Mouse (Mus musculus) forebrain, embryonic 13.5 days (tissue): ENCODE data around the gene Slc41a2. TPM values are rescaled to one million over a fixed set of nuclear protein-coding genes. Genes with fewer than 3 reads are reported as not detected.
A peak's percentile ranks its signal among the peaks of the same experiment; 100 is the strongest.

ENCODE experiments used
- ATAC-seq: fragments of 200-750 bp; cut with Nextera tagmentation; 2 replicates; pipeline ENCODE4 v1.8.0; 2017
- H3K27ac ChIP-seq: fragments of 300-500 bp; sonication (generic); 2 replicates; pipeline ENCODE4 v1.5.1; 2015; ENCODE audit warnings: inconsistent platforms, mild to moderate bottlenecking, moderate library complexity
- H3K27me3 ChIP-seq: fragments of 300-500 bp; sonication (generic); 2 replicates; pipeline ENCODE4 v1.6.1; 2015; ENCODE audit warnings: mild to moderate bottlenecking, inconsistent platforms
- H3K36me3 ChIP-seq: fragments of 300-500 bp; sonication (generic); 2 replicates; pipeline ENCODE4 v1.6.1; 2015; ENCODE audit warnings: mild to moderate bottlenecking, inconsistent platforms; ENCODE audit not compliant: poor library complexity, severe bottlenecking
- H3K4me1 ChIP-seq: fragments of 300-500 bp; sonication (generic); 2 replicates; pipeline ENCODE4 v1.6.1; 2015; ENCODE audit warnings: inconsistent platforms
- H3K4me2 ChIP-seq: fragments of 300-500 bp; sonication (generic); 2 replicates; pipeline ENCODE4 v1.6.1; 2015; ENCODE audit warnings: inconsistent platforms, mild to moderate bottlenecking, moderate library complexity
- H3K4me3 ChIP-seq: fragments of 300-500 bp; sonication (generic); 2 replicates; pipeline ENCODE4 v1.5.1; 2015; ENCODE audit warnings: mild to moderate bottlenecking, inconsistent platforms
- H3K9ac ChIP-seq: fragments of 300-500 bp; sonication (generic); 2 replicates; pipeline ENCODE4 v1.6.1; 2015; ENCODE audit warnings: mild to moderate bottlenecking, inconsistent platforms
- H3K9me3 ChIP-seq: fragments of 300-500 bp; sonication (generic); replicated peaks from 2 replicates; pipeline ENCODE4 v1.6.1; 2016; ENCODE audit warnings: inconsistent platforms
- WGBS: fragments of 180-500 bp; shearing (Covaris S2); methylation state at CpG from one replicate; pipeline ENCODE4 v1.1.7; 2015; 5-methylcytosine and 5-hydroxymethylcytosine counted together
- polyA plus RNA-seq: library from polyadenylated mRNA; unstranded; fragments of >200 nt; fragmentation: Nextera tagmentation; extraction: Ambion mirVana; gene quantifications from 2 replicates; pipeline ENCODE4 v1.2.1, GENCODE M21; 2015

The Slc41a2 gene
- polyA plus RNA-seq, 1 experiment from 2014 or later: 0.92 TPM

DNA sequence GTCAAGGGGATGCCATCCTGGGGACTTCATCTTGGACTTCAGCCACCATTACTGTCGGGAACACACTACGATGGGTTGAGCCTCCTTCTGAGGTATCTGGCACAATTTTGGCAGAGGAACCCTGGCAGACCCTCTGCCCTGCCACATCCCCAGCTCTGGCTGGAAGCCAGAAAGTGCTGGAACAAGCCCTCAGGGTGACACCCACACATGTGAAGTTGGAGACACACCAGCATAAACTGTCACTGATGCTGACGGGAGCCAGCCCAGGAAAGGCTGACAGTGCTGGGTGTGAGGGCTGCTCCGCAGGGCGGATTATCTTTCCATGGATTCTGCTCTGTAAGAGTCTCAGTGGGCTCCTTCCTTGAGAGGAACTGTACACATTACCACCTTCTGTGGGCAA, 150.7 kb downstream of the Slc41a2 start:
- peaks cover 33% of the 10 kb centered on the region for H3K4me1 ChIP-seq
- no peak overlapping the region for H3K4me2 ChIP-seq
- no peak for ATAC-seq
- 0 out of 2 replicates have a peak, but pooled peaks cover 5% of the 10 kb centered on the region for H3K9me3 ChIP-seq
- no peak overlapping the region for H3K27ac ChIP-seq
- WGBS: 73% methylated on average over 5 of the region's 5 CpGs
- no peak overlapping the region for H3K4me3 ChIP-seq
- H3K9ac ChIP-seq: no peak overlapping the region
- H3K36me3 ChIP-seq: peaks cover 12% of the 10 kb centered on the region
- H3K27me3 ChIP-seq: no peaks in the 10 kb centered on the region

DNA sequence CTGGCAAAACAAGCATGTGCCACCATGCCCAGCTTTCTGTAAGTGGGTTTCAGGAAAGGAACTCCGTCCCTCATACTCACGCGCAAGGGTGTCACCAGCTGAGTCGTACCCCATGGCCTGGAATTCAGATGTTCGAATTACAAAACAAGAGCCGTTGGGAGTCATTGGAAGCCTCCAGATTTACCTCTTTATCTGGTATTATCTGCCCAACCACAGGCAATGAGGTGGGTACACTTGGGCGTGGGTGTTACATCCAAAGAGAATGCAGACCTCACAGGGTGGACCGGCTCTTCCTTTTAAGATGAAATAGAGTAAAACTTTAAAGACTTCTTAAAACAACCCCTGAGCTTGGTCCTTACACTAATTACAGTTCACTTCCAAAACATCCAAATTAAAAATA, 151.5 kb downstream of the Slc41a2 start:
- Histone ChIP-seq H3K27ac (no peak overlapping the region), H3K9me3 (0 out of 2 replicates have a peak, but pooled peaks cover 5% of the 10 kb centered on the region), H3K9ac (no peak overlapping the region), H3K4me3 (no peak overlapping the region), H3K27me3 (no peaks in the 10 kb centered on the region), H3K4me1 (peaks cover 41% of the 10 kb centered on the region), H3K36me3 (peaks cover 7% of the 10 kb centered on the region), H3K4me2 (no peak overlapping the region)
- WGBS: 89% methylated on average over 8 of the region's 8 CpGs
- ATAC-seq: no peak

DNA sequence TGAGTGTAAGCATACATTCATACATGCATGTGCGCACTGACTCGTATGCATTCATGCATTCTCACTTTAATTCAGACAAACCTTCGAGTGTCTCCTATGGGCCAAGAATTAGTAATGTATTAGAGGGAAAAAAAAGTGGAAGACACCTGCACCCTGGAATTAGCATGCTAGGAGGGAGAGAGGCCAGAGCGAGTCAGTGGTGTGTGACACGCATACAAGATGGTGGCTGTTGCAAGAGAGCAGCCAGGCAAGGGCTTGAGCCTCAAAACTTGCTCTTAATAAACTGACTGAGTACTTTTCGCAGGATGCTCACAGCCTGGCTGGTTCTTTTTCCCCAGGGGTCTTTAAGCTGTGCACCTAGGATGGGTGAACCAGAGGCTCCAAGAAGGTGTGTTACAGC, 152.6 kb downstream of the Slc41a2 start:
- no peaks in the 10 kb centered on the region for H3K27me3 ChIP-seq
- no peak overlapping the region for H3K9ac ChIP-seq
- no peaks in the 10 kb centered on the region for H3K9me3 ChIP-seq
- no peak overlapping the region for H3K4me2 ChIP-seq
- peaks cover 41% of the 10 kb centered on the region for H3K4me1 ChIP-seq
- H3K36me3 ChIP-seq: no peaks in the 10 kb centered on the region
- no peak overlapping the region for H3K27ac ChIP-seq
- H3K4me3 ChIP-seq: no peak overlapping the region
- no peak for ATAC-seq
- WGBS: 87% methylated on average over 6 of the region's 6 CpGs

DNA sequence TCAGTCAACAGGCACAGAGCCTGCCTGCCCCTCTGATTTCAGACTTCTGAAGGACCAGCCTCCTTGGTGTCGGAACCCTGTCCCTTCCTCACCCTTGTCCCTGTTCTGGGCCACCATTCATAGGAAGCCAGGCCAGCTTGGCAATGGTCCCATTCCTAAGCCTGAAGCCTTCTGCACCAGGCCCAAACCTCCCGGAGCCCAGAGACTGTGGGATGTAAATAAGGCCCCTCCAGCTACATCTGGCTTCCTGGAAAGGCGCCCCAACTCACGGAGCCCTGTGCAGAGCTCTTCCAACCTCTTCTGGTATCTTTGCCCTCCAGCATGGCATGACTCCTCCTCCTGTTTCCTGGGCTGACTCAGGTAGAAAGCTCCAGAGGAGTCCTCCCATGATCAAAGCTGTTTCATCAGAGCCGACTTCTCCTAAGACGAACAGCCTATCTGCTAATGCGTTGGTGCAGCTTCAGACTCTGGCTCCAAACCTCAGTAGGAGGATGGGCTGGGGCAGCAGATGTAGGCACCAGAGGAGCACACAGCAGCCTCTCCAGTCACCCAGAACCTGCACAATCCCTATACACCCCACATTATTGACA, 153.1 kb downstream of the Slc41a2 start:
- H3K4me1 ChIP-seq: peaks cover 41% of the 10 kb centered on the region
- no peak overlapping the region for H3K4me2 ChIP-seq
- no peaks in the 10 kb centered on the region for H3K36me3 ChIP-seq
- no peaks in the 10 kb centered on the region for H3K27me3 ChIP-seq
- no peak overlapping the region for H3K4me3 ChIP-seq
- 0 out of 2 replicates have a peak, but pooled peaks have one; percentile 28 for ATAC-seq
- WGBS: 71% methylated on average over 7 of the region's 7 CpGs
- H3K9ac ChIP-seq: no peak overlapping the region
- no peak overlapping the region for H3K27ac ChIP-seq
- no peaks in the 10 kb centered on the region for H3K9me3 ChIP-seq

DNA sequence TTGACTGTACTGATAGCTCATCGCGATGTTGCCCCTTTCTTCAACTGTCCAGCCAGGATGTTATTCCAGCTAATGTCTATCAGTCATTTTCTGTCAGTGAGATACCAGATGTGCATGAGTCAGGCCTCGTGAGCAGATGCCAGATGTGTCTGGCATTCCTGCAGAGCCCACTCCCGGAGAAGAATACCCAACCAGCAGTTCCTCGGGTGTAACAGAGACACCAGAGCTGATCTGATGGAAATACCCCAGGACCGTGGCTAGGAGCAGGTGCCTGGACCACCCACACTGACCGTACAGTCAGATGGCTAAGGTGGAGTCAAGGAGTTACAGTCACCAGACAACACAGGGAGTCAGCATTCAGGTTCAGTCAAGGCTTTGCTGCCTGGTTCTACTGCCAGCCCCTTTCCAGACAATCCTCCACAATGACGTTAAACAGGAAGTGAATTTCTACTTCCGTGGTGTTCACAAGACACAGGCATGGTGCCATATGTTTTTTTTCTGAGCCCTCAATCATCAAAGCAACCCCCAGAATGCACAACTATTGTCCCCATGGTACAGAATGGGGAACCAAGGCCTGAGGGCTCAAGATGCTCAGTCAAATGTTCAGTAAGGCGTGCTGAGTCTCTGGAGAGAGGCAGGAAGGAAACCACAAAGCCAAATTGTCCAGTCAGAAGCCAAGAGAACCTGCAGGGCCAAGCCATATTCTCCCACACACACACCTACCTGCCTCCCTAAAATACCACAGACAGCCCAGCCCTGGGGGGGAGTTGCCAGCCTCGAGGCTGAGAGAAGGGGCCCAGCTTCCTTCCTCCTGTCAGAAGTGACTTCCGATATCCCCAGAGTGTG, 153.8 kb downstream of the Slc41a2 start:
- no peak overlapping the region for H3K4me2 ChIP-seq
- WGBS: 78% methylated on average over 12 of the region's 12 CpGs
- no peak overlapping the region for H3K4me3 ChIP-seq
- no peaks in the 10 kb centered on the region for H3K9me3 ChIP-seq
- H3K36me3 ChIP-seq: no peaks in the 10 kb centered on the region
- no peak for ATAC-seq
- peaks cover 41% of the 10 kb centered on the region for H3K4me1 ChIP-seq
- H3K27me3 ChIP-seq: no peaks in the 10 kb centered on the region
- H3K9ac ChIP-seq: no peak overlapping the region
- H3K27ac ChIP-seq: no peak overlapping the region

DNA sequence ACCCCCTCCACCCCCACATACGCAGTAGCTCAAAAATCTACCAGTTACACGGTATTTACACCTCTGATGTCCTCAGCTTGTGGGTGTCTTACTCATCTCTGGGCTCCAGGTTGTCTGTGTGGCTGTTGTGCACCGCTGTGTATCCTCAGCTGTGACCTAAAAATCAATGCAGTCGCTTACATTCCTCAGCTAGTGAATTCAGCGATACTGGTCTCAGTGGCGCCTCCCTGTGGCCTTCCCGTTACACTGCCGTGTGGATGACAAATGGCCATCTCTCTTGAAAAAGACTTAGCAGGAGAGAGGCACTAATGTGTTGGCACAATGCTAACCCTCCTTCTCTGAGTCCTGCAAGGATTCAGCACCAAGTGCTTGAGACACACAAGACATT, 155.1 kb downstream of the Slc41a2 start:
- H3K9me3 ChIP-seq: no peaks in the 10 kb centered on the region
- WGBS: 24% methylated on average over 8 of the region's 8 CpGs
- H3K9ac ChIP-seq: no peak overlapping the region
- H3K4me2 ChIP-seq: no peak overlapping the region
- no peak overlapping the region for H3K4me3 ChIP-seq
- no peaks in the 10 kb centered on the region for H3K36me3 ChIP-seq
- ATAC-seq: peak; percentile 44; the same call in 1 of the 2 replicates
- no peaks in the 10 kb centered on the region for H3K27me3 ChIP-seq
- no peak overlapping the region for H3K27ac ChIP-seq
- peaks cover 41% of the 10 kb centered on the region for H3K4me1 ChIP-seq

DNA sequence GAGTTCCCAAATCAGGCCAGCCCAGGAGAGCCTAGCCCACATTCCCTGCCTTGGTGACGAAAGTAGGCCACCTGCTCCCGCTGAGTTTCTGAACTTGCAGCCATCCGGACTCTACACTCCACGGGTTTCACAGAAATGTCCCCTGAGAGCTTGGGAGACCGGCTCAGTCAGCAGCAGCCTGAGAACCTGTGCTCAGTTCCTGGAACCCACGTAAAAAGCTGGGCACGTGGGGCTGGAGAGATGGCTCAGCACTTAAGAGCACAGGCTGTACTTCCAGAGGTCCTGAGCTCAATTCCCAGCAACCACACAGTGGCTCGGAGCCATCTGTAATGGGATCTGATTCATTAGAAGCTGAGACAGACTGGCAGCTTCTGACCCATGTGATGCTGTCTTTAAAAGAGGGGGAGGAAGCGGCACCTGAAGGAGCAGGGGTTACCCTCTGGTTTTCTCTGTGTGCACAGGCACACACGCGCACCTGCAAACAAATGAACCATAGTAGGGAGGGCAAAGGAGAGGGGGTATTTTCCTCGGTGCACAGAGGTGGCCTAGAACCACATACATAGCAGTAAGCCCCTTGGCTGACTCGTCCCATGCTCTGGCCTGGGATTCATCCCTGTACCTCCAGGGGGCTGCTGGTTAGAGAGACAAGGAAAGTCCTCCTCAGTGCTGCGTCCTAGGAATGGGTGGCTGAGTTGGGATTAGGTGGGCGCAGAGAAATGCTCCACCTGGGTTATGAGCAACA, 155.7 kb downstream of the Slc41a2 start:
- Histone ChIP-seq H3K4me3 (no peak overlapping the region), H3K9me3 (no peaks in the 10 kb centered on the region), H3K36me3 (no peaks in the 10 kb centered on the region), H3K27ac (no peak overlapping the region), H3K4me1 (peaks cover 39% of the 10 kb centered on the region), H3K9ac (no peak overlapping the region), H3K4me2 (no peak overlapping the region), H3K27me3 (no peaks in the 10 kb centered on the region)
- peak; percentile 7; the same call in 1 of the 2 replicates for ATAC-seq
- WGBS: 66% methylated on average over 15 of the region's 15 CpGs

Other genes starting within 250 kb of the Slc41a2 start
- 1.1 and 1.2 TPM in 2 replicates for gene D10Wsu102e, start 22.3 kb upstream of the Slc41a2 start, polyA plus RNA-seq
- 11.5 and 13.9 TPM in 2 replicates for gene Aldh1l2, start 196.3 kb upstream of the Slc41a2 start, polyA plus RNA-seq
- gene Washc4, start 205.9 kb upstream of the Slc41a2 start, polyA plus RNA-seq: 32.0 and 32.4 TPM in 2 replicates